Mouse (Mus musculus): ENCODE data around the gene A030014E15Rik. TPM values are rescaled to one million over a fixed set of nuclear protein-coding genes. Genes with fewer than 3 reads are reported as not detected.
"Not testable (repeated sequence)": the region's sequence is repeated elsewhere in the genome, so short reads cannot be mapped to it uniquely, and the experiment has no call there.

Gene A030014E15Rik
- not detected in 2 replicates for polyA plus RNA-seq (2015; fragmentation: Nextera tagmentation; extraction: Ambion mirVana)

GRCm38 (mm10) chr1:82924650-82925049, at the start of gene A030014E15Rik:
A030014E15Rik (plus strand) TSS chr1:82924917.
- H3K36me3 ChIP-seq, result no peaks in the 10 kb centered on the region
- H3K4me2 ChIP-seq, result no peak within 1 kb of the TSS
- no peaks in the 10 kb centered on the region for H3K9me3 ChIP-seq
- no peak within 1 kb of the TSS for H3K9ac ChIP-seq
- whole genome bisulfite sequencing, result 70% methylated on average over 6 of the region's 6 CpGs
- H3K4me1 ChIP-seq, result no peaks in the 10 kb centered on the region
- no peak within 1 kb of the TSS for H3K27ac ChIP-seq
- no peak within 1 kb of the TSS for H3K4me3 ChIP-seq
- no peak for ATAC-seq (ENCODE audit: borderline replicate concordance, extremely low read depth, low FRiP score, low TSS enrichment)
- H3K27me3 ChIP-seq, result no peaks in the 10 kb centered on the region

GRCm38 (mm10) chr1:82879172-82879571, 45.5 kb upstream of the A030014E15Rik start:
- no peaks in the 10 kb centered on the region for H3K27me3 ChIP-seq
- no peak overlapping the region for H3K9ac ChIP-seq
- H3K27ac ChIP-seq, result no peak overlapping the region
- ATAC-seq (ENCODE audit: borderline replicate concordance, extremely low read depth, low FRiP score, low TSS enrichment), result no peak
- H3K4me2 ChIP-seq, result no peak overlapping the region
- H3K4me3 ChIP-seq, result no peak overlapping the region
- H3K9me3 ChIP-seq, result no peaks in the 10 kb centered on the region
- peaks cover 41% of the 10 kb centered on the region for H3K36me3 ChIP-seq
- WGBS, result 72% methylated on average over 2 of the region's 2 CpGs
- H3K4me1 ChIP-seq, result no peaks in the 10 kb centered on the region

GRCm38 (mm10) chr1:82880196-82880595, 44.5 kb upstream of the A030014E15Rik start:
- H3K27ac ChIP-seq, result no peak overlapping the region
- peaks cover 48% of the 10 kb centered on the region for H3K36me3 ChIP-seq

GRCm38 (mm10) chr1:82893269-82893668, 31.4 kb upstream of the A030014E15Rik start:
- WGBS, result 89% methylated on average over 7 of the region's 7 CpGs
- ATAC-seq (ENCODE audit: borderline replicate concordance, extremely low read depth, low FRiP score, low TSS enrichment), result no peak
- peaks cover 40% of the 10 kb centered on the region for H3K36me3 ChIP-seq
- H3K4me3 ChIP-seq, result no peak overlapping the region
- no peaks in the 10 kb centered on the region for H3K27me3 ChIP-seq
- no peaks in the 10 kb centered on the region for H3K9me3 ChIP-seq
- H3K4me2 ChIP-seq, result no peak overlapping the region
- no peaks in the 10 kb centered on the region for H3K4me1 ChIP-seq
- H3K9ac ChIP-seq, result no peak overlapping the region
- H3K27ac ChIP-seq, result no peak overlapping the region

More at GRCm38 (mm10) chr1:82880196-82880595, 44.5 kb upstream of the A030014E15Rik start:
- no peaks in the 10 kb centered on the region for H3K4me1 ChIP-seq
- H3K9ac ChIP-seq, result no peak overlapping the region
- no peaks in the 10 kb centered on the region for H3K27me3 ChIP-seq
- H3K4me3 ChIP-seq, result no peak overlapping the region
- WGBS, result 87% methylated on average over 8 of the region's 8 CpGs
- H3K4me2 ChIP-seq, result no peak overlapping the region
- ATAC-seq (ENCODE audit: borderline replicate concordance, extremely low read depth, low FRiP score, low TSS enrichment), result no peak
- no peaks in the 10 kb centered on the region for H3K9me3 ChIP-seq

GRCm38 (mm10) chr1:82900567-82900966, 24.1 kb upstream of the A030014E15Rik start:
- no peak overlapping the region for H3K4me3 ChIP-seq
- no peaks in the 10 kb centered on the region for H3K9me3 ChIP-seq
- H3K27ac ChIP-seq, result no peak overlapping the region
- no peaks in the 10 kb centered on the region for H3K4me1 ChIP-seq
- H3K4me2 ChIP-seq, result no peak overlapping the region
- H3K36me3 ChIP-seq, result peaks cover 31% of the 10 kb centered on the region; the same call in 1 of the 2 replicates
- H3K27me3 ChIP-seq, result no peaks in the 10 kb centered on the region
- H3K9ac ChIP-seq, result no peak overlapping the region
- no peak for ATAC-seq (ENCODE audit: borderline replicate concordance, extremely low read depth, low FRiP score, low TSS enrichment)
- WGBS, result 89% methylated on average over 1 of the region's 1 CpGs

GRCm38 (mm10) chr1:82901201-82901600, 23.5 kb upstream of the A030014E15Rik start:
- Histone ChIP-seq H3K4me1 (no peaks in the 10 kb centered on the region), H3K36me3 (peaks cover 31% of the 10 kb centered on the region; the same call in 1 of the 2 replicates), H3K4me2 (no peak overlapping the region), H3K27ac (no peak overlapping the region), H3K4me3 (no peak overlapping the region), H3K9ac (no peak overlapping the region), H3K27me3 (no peaks in the 10 kb centered on the region), H3K9me3 (no peaks in the 10 kb centered on the region)
- ATAC-seq (ENCODE audit: borderline replicate concordance, extremely low read depth, low FRiP score, low TSS enrichment), result no peak
- WGBS, result 91% methylated on average over 3 of the region's 3 CpGs

GRCm38 (mm10) chr1:82905886-82906285, 18.8 kb upstream of the A030014E15Rik start:
- Histone ChIP-seq H3K27me3 (no peaks in the 10 kb centered on the region), H3K27ac (no peak overlapping the region), H3K4me2 (no peak overlapping the region), H3K4me3 (no peak overlapping the region), H3K36me3 (peaks cover 18% of the 10 kb centered on the region; the same call in 1 of the 2 replicates), H3K4me1 (no peaks in the 10 kb centered on the region), H3K9me3 (no peaks in the 10 kb centered on the region), H3K9ac (no peak overlapping the region)
- no peak for ATAC-seq (ENCODE audit: borderline replicate concordance, extremely low read depth, low FRiP score, low TSS enrichment)
- 69% methylated on average over 3 of the region's 3 CpGs for WGBS

GRCm38 (mm10) chr1:82913025-82913424, 11.7 kb upstream of the A030014E15Rik start, which contains the start of gene A030005L19Rik:
A030005L19Rik (plus strand) TSS chr1:82913325.
- Histone ChIP-seq H3K9me3 (no peaks in the 10 kb centered on the region), H3K4me2 (no peak within 1 kb of the TSS), H3K4me1 (no peaks in the 10 kb centered on the region), H3K4me3 (no peak within 1 kb of the TSS), H3K27me3 (no peaks in the 10 kb centered on the region), H3K9ac (no peak within 1 kb of the TSS), H3K36me3 (no peaks in the 10 kb centered on the region), H3K27ac (no peak within 1 kb of the TSS)
- ATAC-seq (ENCODE audit: borderline replicate concordance, extremely low read depth, low FRiP score, low TSS enrichment), result no peak
- 61% methylated on average over 2 of the region's 3 CpGs for WGBS

- not testable (repeated sequence) for H3K9ac ChIP-seq; ATAC-seq (ENCODE audit: borderline replicate concordance, extremely low read depth, low FRiP score, low TSS enrichment)
- 91% methylated on average over 3 of the region's 5 CpGs for WGBS
Measured at GRCm38 (mm10) chr1:82913434-82913833, 11.3 kb upstream of the A030014E15Rik start.

GRCm38 (mm10) chr1:82930558-82930957, 5.8 kb downstream of the A030014E15Rik start:
- WGBS, result 63% methylated on average over 2 of the region's 3 CpGs
- H3K4me2 ChIP-seq; H3K27ac ChIP-seq; ATAC-seq (ENCODE audit: borderline replicate concordance, extremely low read depth, low FRiP score, low TSS enrichment); H3K4me1 ChIP-seq; H3K9ac ChIP-seq; H3K4me3 ChIP-seq; H3K27me3 ChIP-seq; H3K36me3 ChIP-seq; H3K9me3 ChIP-seq: not testable (repeated sequence)

More at GRCm38 (mm10) chr1:82913434-82913833, 11.3 kb upstream of the A030014E15Rik start:
- not testable (repeated sequence) for H3K4me2 ChIP-seq, H3K36me3 ChIP-seq, H3K9me3 ChIP-seq, H3K4me1 ChIP-seq, H3K27me3 ChIP-seq, H3K4me3 ChIP-seq, H3K27ac ChIP-seq

- H3K4me2 ChIP-seq; H3K36me3 ChIP-seq; H3K27ac ChIP-seq; ATAC-seq (ENCODE audit: borderline replicate concordance, extremely low read depth, low FRiP score, low TSS enrichment); H3K9ac ChIP-seq; H3K4me3 ChIP-seq; H3K4me1 ChIP-seq; H3K27me3 ChIP-seq; H3K9me3 ChIP-seq: not testable (repeated sequence)
- WGBS, result no CpG with 5 or more reads among the region's 6 CpGs
Measured at GRCm38 (mm10) chr1:82931326-82931725, 6.6 kb downstream of the A030014E15Rik start, which contains the start of gene Gm6217. Gm6217 (minus strand) TSS chr1:82931399.

GRCm38 (mm10) chr1:82938666-82939065, 13.9 kb downstream of the A030014E15Rik start:
- H3K4me3 ChIP-seq, result no peak overlapping the region
- no peak overlapping the region for H3K27ac ChIP-seq
- 95% methylated on average over 5 of the region's 5 CpGs for WGBS
- no peaks in the 10 kb centered on the region for H3K4me1 ChIP-seq
- H3K4me2 ChIP-seq, result no peak overlapping the region
- H3K27me3 ChIP-seq, result no peaks in the 10 kb centered on the region
- no peaks in the 10 kb centered on the region for H3K36me3 ChIP-seq
- no peak for ATAC-seq (ENCODE audit: borderline replicate concordance, extremely low read depth, low FRiP score, low TSS enrichment)
- no peak overlapping the region for H3K9ac ChIP-seq
- H3K9me3 ChIP-seq, result no peaks in the 10 kb centered on the region

- WGBS, result 61% methylated on average over 2 of the region's 2 CpGs
- not testable (repeated sequence) for ATAC-seq (ENCODE audit: borderline replicate concordance, extremely low read depth, low FRiP score, low TSS enrichment); H3K4me3 ChIP-seq
Measured at GRCm38 (mm10) chr1:82942505-82942904, 17.8 kb downstream of the A030014E15Rik start.

More at GRCm38 (mm10) chr1:82942505-82942904, 17.8 kb downstream of the A030014E15Rik start:
- not testable (repeated sequence) for H3K4me1 ChIP-seq, H3K27me3 ChIP-seq, H3K9me3 ChIP-seq, H3K9ac ChIP-seq, H3K4me2 ChIP-seq, H3K36me3 ChIP-seq, H3K27ac ChIP-seq
